40 mouse cellular contexts compared by ENCODE assay signal in genomic region chr4:126781871-126782270, GRCm38 (mm10). TPM values are rescaled to one million over a fixed set of nuclear protein-coding genes. Genes with fewer than 3 reads are reported as not detected.
DNase-seq lines count a peak whose midpoint lies in the region; ATAC-seq and TF ChIP-seq lines count a peak whose summit lies in the region.
"Had no signal": no experiment of that assay in that cellular context is flagged by ENCODE, and none has a peak within 500 bp of the region (broad histone marks: within the 10 kb centered on the region; RNA-seq: fewer than 3 reads in every experiment).

No protein-coding gene starts in this region.

- H3K27ac ChIP-seq in forebrain, embryonic 10.5 days, result 0 out of 2 replicates have a peak overlapping the region, but pooled peaks have one; percentile 22
- no peak overlapping the region for H3K27ac ChIP-seq in forebrain, postnatal 0 days (ENCODE audit: low read depth, low read length)
- peak overlapping the region; percentile 44; the same call in 1 of the 2 replicates for H3K27ac ChIP-seq in forebrain, embryonic 14.5 days (ENCODE audit: low read depth, low read length)
- H3K27ac ChIP-seq in limb, embryonic 12.5 days, result peak overlapping the region; percentile 87
- H3K27ac ChIP-seq: embryonic facial prominence, embryonic 12.5 days; hindbrain, embryonic 14.5 days; lung, embryonic 15.5 days; midbrain, embryonic 12.5 days; neural tube, embryonic 12.5 days had no signal

- 36% methylated on average over 3 of the region's 3 CpGs for WGBS in forebrain, embryonic 10.5 days
- 17% methylated on average over 3 of the region's 3 CpGs for WGBS in forebrain, postnatal 0 days
- 3% methylated on average over 3 of the region's 3 CpGs for WGBS in forebrain, embryonic 14.5 days
- WGBS in limb, embryonic 12.5 days, result 51% methylated on average over 3 of the region's 3 CpGs

- TF ChIP-seq CTCF in forebrain, postnatal 0 days (IDR thresholded peaks at IDR 0.05; ENCODE audit: low read depth), result no peak

- H3K4me2 ChIP-seq in forebrain, postnatal 0 days (ENCODE audit: low read depth), result no peak overlapping the region
- H3K4me2 ChIP-seq in forebrain, embryonic 14.5 days (ENCODE audit: low read length), result no peak overlapping the region
- H3K4me2 ChIP-seq in limb, embryonic 12.5 days, result no peak overlapping the region
- H3K4me2 ChIP-seq: embryonic facial prominence, embryonic 12.5 days; heart, embryonic 11.5 days; hindbrain, embryonic 14.5 days; liver, embryonic 11.5 days; lung, embryonic 15.5 days; midbrain, embryonic 12.5 days; neural tube, embryonic 12.5 days had no signal

- H3K9ac ChIP-seq in forebrain, postnatal 0 days, result no peak overlapping the region
- H3K9ac ChIP-seq in forebrain, embryonic 14.5 days (ENCODE audit: low read length), result no peak overlapping the region
- no peak overlapping the region for H3K9ac ChIP-seq in limb, embryonic 12.5 days (replicated peaks)
- H3K9ac ChIP-seq: embryonic facial prominence, embryonic 12.5 days; hindbrain, embryonic 14.5 days; lung, embryonic 15.5 days; midbrain, embryonic 12.5 days; neural tube, embryonic 12.5 days had no signal

- DNase-seq in forebrain, embryonic 10.5 days (ENCODE audit: extremely low spot score, low spot score), result no peak
- no peak for DNase-seq in forebrain, postnatal 0 days
- peak; percentile 57 for DNase-seq in forebrain, embryonic 14.5 days (ENCODE audit: low spot score)
- DNase-seq in right cerebral cortex, postnatal 36 days (ENCODE audit: low spot score in 2 of 2), result no peak
- no peak for DNase-seq in cerebellum, adult 9-11 months
- DNase-seq: adrenal gland, adult 8-10 months; cerebellum, adult 8-10 months; embryo, embryonic 11 days; gastrocnemius, postnatal 10 days; heart, postnatal 4 days; kidney, adult 9 months; kidney, postnatal 10 days; layer of hippocampus, adult 9-11 months; lung, postnatal 36 days; thymus, postnatal 4 days had no signal

- no peak overlapping the region; the same call in 1 of the 2 replicates for H3K4me3 ChIP-seq in forebrain, embryonic 10.5 days
- H3K4me3 ChIP-seq in forebrain, postnatal 0 days (ENCODE audit: low read depth, low read length), result no peak overlapping the region
- H3K4me3 ChIP-seq in forebrain, embryonic 14.5 days (ENCODE audit: low read depth, low read length), result no peak overlapping the region
- no peak overlapping the region for H3K4me3 ChIP-seq in limb, embryonic 12.5 days (replicated peaks)
- H3K4me3 ChIP-seq: embryonic facial prominence, embryonic 12.5 days; lung, embryonic 15.5 days; megakaryocyte, embryonic 14.5 days; midbrain, embryonic 12.5 days; myocyte; neural tube, embryonic 12.5 days had no signal

- ATAC-seq in forebrain, postnatal 0 days, result no peak
- peak; percentile 45; the same call in 1 of the 2 replicates for ATAC-seq in forebrain, embryonic 14.5 days
- no peak for ATAC-seq in limb, embryonic 12.5 days (ENCODE audit: insufficient number of reproducible peaks, insufficient read depth, low FRiP score, low TSS enrichment, low read depth)
- ATAC-seq in activated CD4-positive, CD25-positive, alpha-beta regulatory T cell, adult 4 months, result no peak
- ATAC-seq: intestine, postnatal 0 days had no signal

- H3K9me3 ChIP-seq in forebrain, embryonic 10.5 days, result no peaks in the 10 kb centered on the region
- no peaks in the 10 kb centered on the region for H3K9me3 ChIP-seq in forebrain, postnatal 0 days (ENCODE audit: low read length)
- H3K9me3 ChIP-seq in forebrain, embryonic 14.5 days (replicated peaks; ENCODE audit: control insufficient read depth, low read length), result no peaks in the 10 kb centered on the region
- H3K9me3 ChIP-seq in limb, embryonic 12.5 days, result no peaks in the 10 kb centered on the region
- H3K9me3 ChIP-seq: embryonic facial prominence, embryonic 12.5 days; lung, embryonic 15.5 days; megakaryocyte, embryonic 14.5 days; midbrain, embryonic 12.5 days; neural tube, embryonic 12.5 days had no signal

- H3K4me1 ChIP-seq in forebrain, embryonic 10.5 days, result peaks cover 51% of the 10 kb centered on the region
- H3K4me1 ChIP-seq in forebrain, postnatal 0 days (ENCODE audit: insufficient read depth), result peaks cover 39% of the 10 kb centered on the region
- peaks cover 41% of the 10 kb centered on the region for H3K4me1 ChIP-seq in forebrain, embryonic 14.5 days (ENCODE audit: control insufficient read depth, insufficient read depth, low read length)
- H3K4me1 ChIP-seq in limb, embryonic 12.5 days (replicated peaks), result peaks cover 62% of the 10 kb centered on the region
- H3K4me1 ChIP-seq: lung, embryonic 15.5 days; megakaryocyte, embryonic 14.5 days had no signal

- H3K36me3 ChIP-seq in forebrain, embryonic 10.5 days (replicated peaks), result no peaks in the 10 kb centered on the region
- no peaks in the 10 kb centered on the region for H3K36me3 ChIP-seq in forebrain, postnatal 0 days (ENCODE audit: insufficient read depth)
- H3K36me3 ChIP-seq in forebrain, embryonic 14.5 days (ENCODE audit: control insufficient read depth, insufficient read depth, low read length), result no peaks in the 10 kb centered on the region
- H3K36me3 ChIP-seq in limb, embryonic 12.5 days, result no peaks in the 10 kb centered on the region
- H3K36me3 ChIP-seq: embryonic facial prominence, embryonic 12.5 days; lung, embryonic 15.5 days; midbrain, embryonic 12.5 days; neural tube, embryonic 12.5 days had no signal

- no peaks in the 10 kb centered on the region for H3K27me3 ChIP-seq in forebrain, embryonic 10.5 days (ENCODE audit: poor library complexity, severe bottlenecking)
- H3K27me3 ChIP-seq in forebrain, postnatal 0 days (ENCODE audit: insufficient read depth, low read length), result no peaks in the 10 kb centered on the region
- no peaks in the 10 kb centered on the region for H3K27me3 ChIP-seq in forebrain, embryonic 14.5 days (replicated peaks; ENCODE audit: control insufficient read depth, insufficient read depth, low read length)
- H3K27me3 ChIP-seq in limb, embryonic 12.5 days, result no peaks in the 10 kb centered on the region
- H3K27me3 ChIP-seq: CH12.LX; embryonic facial prominence, embryonic 12.5 days; lung, embryonic 15.5 days; megakaryocyte, embryonic 14.5 days; midbrain, embryonic 12.5 days; neural tube, embryonic 12.5 days had no signal

RNA-seq across cellular contexts. Expression of gene AU040320, which starts 28.5 kb away (rescaled TPM):
- 20.9 and 23.7 TPM in 2 replicates for polyA plus RNA-seq in forebrain, embryonic 10.5 days (2016; fragmentation: Nextera tagmentation; extraction: Ambion mirVana)
- total RNA-seq in forebrain, postnatal 0 days (2014; rRNA removed), result 33.4 and 35.7 TPM in 2 replicates
- polyA plus RNA-seq in forebrain, postnatal 0 days (2015; fragmentation: Nextera tagmentation; extraction: Ambion mirVana), result 27.4 and 33.5 TPM in 2 replicates
- polyA plus RNA-seq in forebrain, embryonic 14.5 days (2014; fragmentation: Nextera tagmentation; extraction: Ambion mirVana), result 28.2 and 35.4 TPM in 2 replicates
- polyA plus RNA-seq in limb, embryonic 12.5 days (2016; fragmentation: Nextera tagmentation; extraction: Ambion mirVana), result 15.7 and 17.4 TPM in 2 replicates
- 10 to 100 TPM; 11.8 to 15.6 TPM for polyA plus RNA-seq in activated CD4-positive, CD25-positive, alpha-beta regulatory T cell, adult 4 months (2017; shearing (Covaris generic))

RNA-seq across cellular contexts. Expression of gene Ncdn, which starts 28.6 kb away (rescaled TPM):
- polyA plus RNA-seq in forebrain, embryonic 10.5 days (2016; fragmentation: Nextera tagmentation; extraction: Ambion mirVana), result 36.6 and 36.9 TPM in 2 replicates
- total RNA-seq in forebrain, postnatal 0 days (2014; rRNA removed), result 308 and 339 TPM in 2 replicates
- 205 and 223 TPM in 2 replicates for polyA plus RNA-seq in forebrain, postnatal 0 days (2015; fragmentation: Nextera tagmentation; extraction: Ambion mirVana)
- polyA plus RNA-seq in forebrain, embryonic 14.5 days (2014; fragmentation: Nextera tagmentation; extraction: Ambion mirVana), result 47.8 and 79.3 TPM in 2 replicates
- 33.5 and 35.8 TPM in 2 replicates for polyA plus RNA-seq in limb, embryonic 12.5 days (2016; fragmentation: Nextera tagmentation; extraction: Ambion mirVana)
- polyA plus RNA-seq in activated CD4-positive, CD25-positive, alpha-beta regulatory T cell, adult 4 months (2017; shearing (Covaris generic)), result 10 to 100 TPM; 11.5 to 14.0 TPM

RNA-seq across cellular contexts. Expression of gene Tfap2e, which starts 45.8 kb away (rescaled TPM):
- polyA plus RNA-seq in forebrain, embryonic 10.5 days (2016; fragmentation: Nextera tagmentation; extraction: Ambion mirVana), result 0.06 TPM in 1 of 2 replicates, not detected in the other
- total RNA-seq in forebrain, postnatal 0 days (2014; rRNA removed), result 1.1 TPM in 2 replicates
- polyA plus RNA-seq in forebrain, postnatal 0 days (2015; fragmentation: Nextera tagmentation; extraction: Ambion mirVana), result 0.86 and 0.93 TPM in 2 replicates
- 0.69 and 1.0 TPM in 2 replicates for polyA plus RNA-seq in forebrain, embryonic 14.5 days (2014; fragmentation: Nextera tagmentation; extraction: Ambion mirVana)
- polyA plus RNA-seq in limb, embryonic 12.5 days (2016; fragmentation: Nextera tagmentation; extraction: Ambion mirVana), result not detected in 2 replicates
- not detected for polyA plus RNA-seq in activated CD4-positive, CD25-positive, alpha-beta regulatory T cell, adult 4 months (2017; shearing (Covaris generic))
- total RNA-seq: adrenal gland, adult 8-10 months; adrenal gland, postnatal 4 days; CH12.LX; gastrocnemius, postnatal 10 days; granulocyte monocyte progenitor cell, adult 5-6 weeks; heart, postnatal 4 days; left cerebral cortex, adult 18-20 months; left cerebral cortex, postnatal 14 days; midbrain, postnatal 0 days had no signal
- polyA plus RNA-seq: C2C12; embryonic facial prominence, embryonic 12.5 days; heart, embryonic 11.5 days; heart, embryonic 16.5 days; intestine, postnatal 0 days; large intestine, adult 2 months; liver, embryonic 11.5 days; liver, embryonic 16.5 days; small intestine, adult 2 months; stomach, embryonic 14.5 days; thymus, postnatal 0 days had no signal
